Mouse (Mus musculus): Measurements from ENCODE around the gene Gng7. TPM values are rescaled to one million over a fixed set of nuclear protein-coding genes. Genes with fewer than 3 reads are reported as not detected.

Gng7 gene
- total and polyA plus RNA-seq, 3 experiments: 0.24 to 0.47 TPM; not detected in 1

DNA sequence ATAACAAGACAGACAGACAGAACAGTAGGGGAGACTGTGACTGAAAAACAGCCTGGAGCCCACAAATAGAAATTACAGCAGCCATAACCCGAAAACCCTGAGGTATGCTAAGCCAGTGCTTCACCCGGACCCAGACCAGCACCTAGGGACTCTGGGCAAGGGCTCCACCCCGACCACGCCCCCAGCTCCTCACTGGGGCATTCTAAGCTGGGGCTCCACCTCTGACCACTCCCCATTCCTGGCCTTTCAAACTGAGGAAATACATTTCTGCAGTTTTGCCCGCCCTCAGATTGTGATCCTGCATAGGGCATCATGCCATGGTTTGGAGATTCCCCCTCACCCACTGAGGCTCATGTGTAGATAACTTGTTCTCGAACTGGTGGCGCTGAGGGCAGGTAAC, 7.5 kb downstream of the Gng7 start (continued):
- no peak for TF ChIP-seq RAD21 (IDR thresholded peaks at IDR 0.05; ENCODE audit: low read depth, low read length)

DNA sequence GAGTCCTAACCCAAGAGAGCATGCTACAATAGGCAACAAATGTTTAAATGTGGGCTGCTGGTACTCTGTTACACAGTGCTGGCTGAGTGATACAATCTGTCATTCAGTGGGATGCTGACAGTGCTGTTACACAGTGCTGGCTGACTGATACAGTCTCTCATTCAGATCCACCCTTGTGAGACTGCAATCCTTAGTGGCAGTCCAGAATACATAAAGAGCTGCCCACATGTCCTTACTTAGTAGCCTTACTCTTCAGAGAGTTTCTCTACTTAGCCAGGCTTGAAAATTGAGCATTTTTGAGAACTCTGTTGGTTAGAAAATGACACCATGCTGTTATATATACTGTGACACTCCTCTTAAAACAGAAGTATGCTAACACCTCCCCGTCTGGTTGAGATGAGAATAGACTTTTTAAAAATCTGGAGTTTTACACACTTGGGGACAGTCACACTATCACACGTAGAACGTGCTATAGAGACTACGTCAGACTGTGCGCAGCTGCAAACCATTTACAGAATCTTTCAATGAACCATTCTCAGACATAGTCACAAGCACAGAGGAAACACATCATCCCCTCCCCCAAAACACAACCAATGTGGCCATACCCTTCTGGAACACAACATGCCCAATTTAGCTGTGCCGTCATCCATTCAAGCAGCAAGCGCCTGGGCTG, 8.6 kb downstream of the Gng7 start:
- H3K79me2 ChIP-seq (replicated peaks; ENCODE audit: control insufficient read depth, extremely low read depth, insufficient read depth, poor library complexity, severe bottlenecking): no peaks in the 10 kb centered on the region
- peaks cover 4 to 12% of the 10 kb centered on the region in 2 experiments; a peak in 3 of 4 replicates for H3K4me1 ChIP-seq (ENCODE audit: control insufficient read depth in 1 of 2, insufficient read depth in 2 of 2)
- no peak overlapping the region for H3K4me3 ChIP-seq (replicated peaks in 1 of 3; ENCODE audit: low read depth in 2 of 3, low read length in 2 of 3, poor library complexity in 1 of 3)
- dilution Hi-C loops (cut with MboI; ENCODE audit: extremely low pct_ligation_motif_present, extremely low pct_unique_long_range_greater_than_20kb, low sequenced_read_pairs) (no loop called here), in situ Hi-C loops (cut with MboI; ENCODE audit: low pct_ligation_motif_present, low pct_unique_long_range_greater_than_20kb, low sequenced_read_pairs) (no loop called here)
- no peak overlapping the region for H3K9ac ChIP-seq (ENCODE audit: insufficient read depth, low read depth)
- no peak overlapping the region for H3K4me2 ChIP-seq (ENCODE audit: insufficient read depth, low read depth, poor library complexity, severe bottlenecking)
- H3K9me3 ChIP-seq (replicated peaks; ENCODE audit: low read length): no peaks in the 10 kb centered on the region
- peaks cover 78% of the 10 kb centered on the region for H3K27me3 ChIP-seq (replicated peaks)
- H3K36me3 ChIP-seq (replicated peaks in 1 of 2; ENCODE audit: control insufficient read depth in 1 of 2, insufficient read depth in 1 of 2, low read length in 1 of 2): no peaks in the 10 kb centered on the region
- H3K27ac ChIP-seq (ENCODE audit: insufficient read depth, low read depth): no peak overlapping the region
- TF ChIP-seq MAZ (IDR thresholded peaks at IDR 0.05; ENCODE audit: low read depth, low read length) (no peak), HCFC1 (IDR thresholded peaks at IDR 0.05; ENCODE audit: low read depth, low read length) (no peak), CHD1 (IDR thresholded peaks at IDR 0.05; ENCODE audit: low read depth, low read length) (no peak), SIN3A (IDR thresholded peaks at IDR 0.05; ENCODE audit: low read length) (no peak), ZNF384 (IDR thresholded peaks at IDR 0.05; ENCODE audit: low read depth, low read length) (no peak), PAX5 (IDR thresholded peaks at IDR 0.05; ENCODE audit: low read length) (no peak), IRF4 (IDR thresholded peaks at IDR 0.05; ENCODE audit: low read depth, low read length) (no peak), MAFK (IDR thresholded peaks at IDR 0.05; ENCODE audit: insufficient replicate concordance, low read length) (no peak), MEF2A (IDR thresholded peaks at IDR 0.05; ENCODE audit: borderline replicate concordance, low read depth, low read length) (no peak), EP300 (IDR thresholded peaks at IDR 0.05; ENCODE audit: low read length) (no peak), NRF1 (IDR thresholded peaks at IDR 0.05; ENCODE audit: low read depth, low read length) (no peak), CTCF (conservative IDR thresholded peaks at IDR 0.05 in 1 of 2, IDR thresholded peaks at IDR 0.05 in 1 of 2; ENCODE audit: low read depth in 2 of 2, low read length in 2 of 2) (no peak), BHLHE40 (IDR thresholded peaks at IDR 0.05; ENCODE audit: low read depth, low read length) (no peak), RCOR1 (conservative IDR thresholded peaks at IDR 0.05; ENCODE audit: low read depth, low read length) (no peak), MAX (IDR thresholded peaks at IDR 0.05; ENCODE audit: low read length) (no peak)
- no peak for DNase-seq (ENCODE audit: extremely low read depth)

DNA sequence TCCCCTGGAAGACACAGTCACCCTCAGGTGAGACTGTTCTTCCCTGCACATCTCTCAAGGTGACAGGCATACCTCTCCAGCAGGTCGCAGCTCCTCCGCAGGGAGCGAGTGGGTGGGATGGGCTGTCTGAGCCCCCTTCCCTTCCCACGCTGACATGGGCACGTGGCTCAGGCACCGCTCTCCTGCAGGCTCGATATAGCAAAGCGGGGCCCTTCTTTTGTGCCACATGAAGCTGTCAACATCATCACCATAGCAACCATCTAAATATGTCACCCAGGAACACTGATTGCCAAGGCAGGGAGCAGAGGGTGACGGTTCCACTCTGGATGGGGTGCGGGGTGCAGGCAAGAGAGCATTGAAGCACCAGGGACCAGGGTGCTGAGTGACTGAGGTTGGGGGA, 13.6 kb downstream of the Gng7 start:
- TF ChIP-seq CTCF (conservative IDR thresholded peaks at IDR 0.05 in 1 of 2, IDR thresholded peaks at IDR 0.05 in 1 of 2; ENCODE audit: low read depth in 2 of 2, low read length in 2 of 2) (no peak), E2F4 (IDR thresholded peaks at IDR 0.05; ENCODE audit: insufficient replicate concordance, low read depth, low read length) (no peak), ZC3H11A (IDR thresholded peaks at IDR 0.05; ENCODE audit: low read depth, low read length) (no peak), BHLHE40 (IDR thresholded peaks at IDR 0.05; ENCODE audit: low read depth, low read length) (no peak), NRF1 (IDR thresholded peaks at IDR 0.05; ENCODE audit: low read depth, low read length) (no peak), SIN3A (IDR thresholded peaks at IDR 0.05; ENCODE audit: low read length) (no peak), RCOR1 (conservative IDR thresholded peaks at IDR 0.05; ENCODE audit: low read depth, low read length) (no peak), TCF12 (IDR thresholded peaks at IDR 0.05; ENCODE audit: low read depth, low read length) (no peak), POLR2AphosphoS2 (IDR thresholded peaks at IDR 0.05; ENCODE audit: low read depth, low read length) (no peak), MAFK (IDR thresholded peaks at IDR 0.05; ENCODE audit: insufficient replicate concordance, low read length) (no peak), SMC3 (IDR thresholded peaks at IDR 0.05; ENCODE audit: low read depth, low read length) (no peak)
- Histone ChIP-seq H3K27me3 (replicated peaks) (peaks cover 67% of the 10 kb centered on the region), H3K79me2 (replicated peaks; ENCODE audit: control insufficient read depth, extremely low read depth, insufficient read depth, poor library complexity, severe bottlenecking) (no peaks in the 10 kb centered on the region), H3K9ac (ENCODE audit: insufficient read depth, low read depth) (no peak overlapping the region), H3K36me3 (replicated peaks in 1 of 2; ENCODE audit: control insufficient read depth in 1 of 2, insufficient read depth in 1 of 2, low read length in 1 of 2) (no peaks in the 10 kb centered on the region), H3K4me3 (replicated peaks in 1 of 3; ENCODE audit: low read depth in 2 of 3, low read length in 2 of 3, poor library complexity in 1 of 3) (no peak overlapping the region), H3K4me2 (ENCODE audit: insufficient read depth, low read depth, poor library complexity, severe bottlenecking) (no peak overlapping the region), H3K27ac (ENCODE audit: insufficient read depth, low read depth) (no peak overlapping the region), H3K4me1 (ENCODE audit: control insufficient read depth in 1 of 2, insufficient read depth in 2 of 2) (peaks cover 12 to 37% of the 10 kb centered on the region in 2 experiments), H3K9me3 (replicated peaks; ENCODE audit: low read length) (peaks cover 3% of the 10 kb centered on the region)
- in situ Hi-C loops (cut with MboI; ENCODE audit: low pct_ligation_motif_present, low pct_unique_long_range_greater_than_20kb, low sequenced_read_pairs) (loop anchor here (5.0 kb wide), 1 partner anchor 41 kb away; no protein-coding TSS in a partner anchor), dilution Hi-C loops (cut with MboI; ENCODE audit: extremely low pct_ligation_motif_present, extremely low pct_unique_long_range_greater_than_20kb, low sequenced_read_pairs) (no loop called here)
- DNase-seq (ENCODE audit: extremely low read depth): no peak

Data from CH12.LX (cell line).